Mouse (Mus musculus): ENCODE measurements around the gene Ngly1. TPM values are rescaled to one million over a fixed set of nuclear protein-coding genes. Genes with fewer than 3 reads are reported as not detected.

The Ngly1 gene
- polyA plus RNA-seq (2014; fragmentation: Illumina TruSeq; extraction: RNeasy Lipid Tissue Mini Kit (QIAGEN cat#74804); ENCODE audit: low read depth, low replicate concordance): 134 TPM

GRCm38 (mm10) chr14:16249171-16249874 is at the start of gene Ngly1, which contains the start of gene Oxsm:
Gene Ngly1, plus strand, starts transcription at chr14:16249280.
Gene Oxsm, minus strand, starts transcription at chr14:16249808.

Other genes starting within 250 kb of the Ngly1 start
- 39.6 TPM for gene Oxsm, start 528 bp downstream of the Ngly1 start, polyA plus RNA-seq (2014; fragmentation: Illumina TruSeq; extraction: RNeasy Lipid Tissue Mini Kit (QIAGEN cat#74804); ENCODE audit: low read depth, low replicate concordance)
- 306 TPM for gene Top2b, start 115.9 kb downstream of the Ngly1 start, polyA plus RNA-seq (2014; fragmentation: Illumina TruSeq; extraction: RNeasy Lipid Tissue Mini Kit (QIAGEN cat#74804); ENCODE audit: low read depth, low replicate concordance)